Mouse (Mus musculus) kidney, postnatal 25 days (tissue): ENCODE measurements around the gene Vmn1r67.

Experiments used
- DNase-seq, 2 experiments: peaks; one replicate each; pipeline ENCODE4 v3.0.0; 2021; ENCODE audit warnings: mixed read lengths in 2 of 2

Vmn1r67 gene

DNA sequence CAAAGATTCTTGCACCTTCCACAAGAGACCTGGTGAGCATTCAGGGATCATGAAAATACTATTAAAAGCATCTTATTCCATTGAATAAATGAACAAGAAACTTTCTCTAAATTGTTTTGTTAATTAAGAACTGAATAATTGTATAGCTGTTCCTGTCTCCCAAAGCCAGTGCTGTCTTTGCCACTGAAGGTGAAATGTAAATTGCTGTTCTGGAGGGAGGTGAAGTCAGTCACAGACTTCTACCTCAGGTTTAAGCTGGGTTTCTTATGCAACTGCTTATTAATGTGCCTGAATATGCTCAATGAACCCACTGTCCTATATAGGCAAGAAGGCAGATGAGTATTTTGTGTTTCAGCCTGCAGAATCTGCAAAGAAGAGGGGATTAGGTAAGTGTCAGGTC, at the start of gene Vmn1r67:
Gene Vmn1r67 (plus strand): TSS at position 301 of the 400 bp plus-strand sequence.
- DNase-seq, result no peak

GRCm38 (mm10) chr7:10458166-10458565, 15.0 kb downstream of the Vmn1r67 start:
- DNase-seq, result no peak

DNA sequence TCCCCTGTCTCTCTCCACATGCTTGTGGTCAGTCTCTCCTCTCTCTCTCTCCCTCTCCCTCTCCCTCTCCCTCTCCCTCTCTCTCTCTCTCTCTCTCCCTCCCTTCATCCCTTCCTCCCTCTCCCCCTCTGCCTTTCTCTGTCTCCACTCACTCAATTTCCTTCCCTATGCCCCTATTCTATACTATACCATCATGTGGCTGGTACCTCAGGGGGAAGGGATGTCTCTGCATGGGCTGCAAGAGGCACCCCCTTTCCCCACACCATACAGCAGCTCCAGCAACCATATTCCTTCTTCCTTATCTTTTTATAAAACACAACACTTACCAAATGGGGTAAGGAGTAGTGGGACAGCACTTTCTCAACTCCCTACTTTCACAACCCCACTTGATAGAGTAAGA, 36.7 kb downstream of the Vmn1r67 start:
- DNase-seq, result no peak

GRCm38 (mm10) chr7:10480588-10481233, 37.6 kb downstream of the Vmn1r67 start:
- DNase-seq, result no peak

GRCm38 (mm10) chr7:10494786-10495521, 51.8 kb downstream of the Vmn1r67 start, which contains the start of gene Zik1:
TSS of gene Zik1 (minus strand) at chr7:10495394.
- DNase-seq, result peak; percentile 57 to 66

DNA sequence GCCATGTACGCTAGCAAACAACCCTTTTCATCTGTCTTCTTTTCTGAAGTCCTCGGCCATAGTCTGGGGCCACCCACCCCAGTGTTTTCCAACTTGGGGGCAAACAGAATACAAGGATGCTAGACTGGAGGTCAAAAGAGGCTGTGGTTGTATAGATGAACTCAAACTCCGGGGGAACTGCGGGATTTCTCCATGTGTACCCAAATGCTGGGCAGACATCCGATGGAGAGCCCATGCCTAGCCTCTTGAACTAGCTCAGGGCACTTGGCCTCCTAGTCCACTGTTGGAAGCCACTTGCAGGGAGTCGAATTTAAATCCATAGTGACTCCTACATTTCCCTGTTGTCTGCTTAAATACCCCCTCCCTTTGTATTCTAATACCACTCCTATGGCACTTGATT, 52.4 kb downstream of the Vmn1r67 start:
- DNase-seq, result no peak
